Mouse (Mus musculus) ES-E14 (cell line): Measurements from ENCODE around the gene Znrf4.

Experiments used
- CHD2 ChIP-seq: IDR thresholded peaks from 2 replicates; pipeline ENCODE4 v1.6.1; 2014; ENCODE audit warnings: mild to moderate bottlenecking, low read depth, low read length, inconsistent platforms
- MAFK ChIP-seq: IDR thresholded peaks from 2 replicates; pipeline ENCODE4 v1.6.1; 2014; ENCODE audit warnings: mild to moderate bottlenecking, low read depth, low read length, inconsistent platforms; ENCODE audit not compliant: insufficient read depth
- ZC3H11A ChIP-seq: IDR thresholded peaks from 2 replicates; pipeline ENCODE4 v1.6.1; 2012; ENCODE audit warnings: low read depth, mild to moderate bottlenecking, inconsistent platforms, low read length, borderline replicate concordance

- TF ChIP-seq CHD2: no peak
- no peak for TF ChIP-seq ZC3H11A
- TF ChIP-seq MAFK: no peak
Measured at GRCm38 (mm10) chr17:56509021-56509640, 3.1 kb downstream of the Znrf4 start.
